Mouse (Mus musculus) forebrain, embryonic 12.5 days (tissue): ENCODE measurements at regions not wholly inside any gene's neighbourhood (a gene's known extent, or its start where the extent isn't known, plus 50 kb on each side); places are given as distances from the start of the nearest gene placed in this dataset.

Experiments used
- ATAC-seq: fragments of 200-750 bp; cut with Nextera tagmentation; 2 replicates; pipeline ENCODE4 v1.8.0; 2017; ENCODE audit warnings: moderate TSS enrichment; ENCODE audit not compliant: low FRiP score
- H3K27ac ChIP-seq: fragments of 300-500 bp; sonication (generic); 2 replicates; pipeline ENCODE4 v1.5.1; 2016; ENCODE audit warnings: mild to moderate bottlenecking
- H3K27me3 ChIP-seq: fragments of 300-500 bp; sonication (generic); 2 replicates; pipeline ENCODE4 v1.6.1; 2016; ENCODE audit warnings: mild to moderate bottlenecking
- H3K36me3 ChIP-seq: fragments of 300-500 bp; sonication (generic); replicated peaks from 2 replicates; pipeline ENCODE4 v1.6.1; 2016; ENCODE audit warnings: mild to moderate bottlenecking
- H3K4me1 ChIP-seq: fragments of 300-500 bp; sonication (generic); 2 replicates; pipeline ENCODE4 v1.6.1; 2016
- H3K4me2 ChIP-seq: fragments of 300-500 bp; sonication (generic); 2 replicates; pipeline ENCODE4 v1.6.1; 2016; ENCODE audit warnings: mild to moderate bottlenecking, moderate library complexity
- H3K4me3 ChIP-seq: fragments of 300-500 bp; sonication (generic); replicated peaks from 2 replicates; pipeline ENCODE4 v1.5.1; 2016; ENCODE audit warnings: mild to moderate bottlenecking
- H3K9ac ChIP-seq: fragments of 300-500 bp; sonication (generic); 2 replicates; pipeline ENCODE4 v1.6.1; 2016; ENCODE audit warnings: mild to moderate bottlenecking
- H3K9me3 ChIP-seq: fragments of 300-500 bp; sonication (generic); 2 replicates; pipeline ENCODE4 v1.6.1; 2016
- WGBS: fragments of 180-500 bp; shearing (Covaris S2); methylation state at CpG from one replicate; pipeline ENCODE4 v1.1.7; 2016; 5-methylcytosine and 5-hydroxymethylcytosine counted together

- H3K4me3 ChIP-seq = no peak overlapping the region
- 0 out of 2 replicates have a peak, but pooled peaks cover 9% of the 10 kb centered on the region for H3K27me3 ChIP-seq
- 85% methylated on average over 10 of the region's 10 CpGs for WGBS
- no peaks in the 10 kb centered on the region for H3K36me3 ChIP-seq
- H3K4me2 ChIP-seq = no peak overlapping the region
- no peaks in the 10 kb centered on the region for H3K4me1 ChIP-seq
- no peak overlapping the region for H3K27ac ChIP-seq
- no peak for ATAC-seq
- no peaks in the 10 kb centered on the region for H3K9me3 ChIP-seq
- H3K9ac ChIP-seq = no peak overlapping the region
These were observed 619.9 kb upstream of the Sall1 start for GRCm38 (mm10) chr8:89663859-89664258.

GRCm38 (mm10) chr8:89658998-89659944 lies 615.3 kb upstream of the Sall1 start:
- Histone ChIP-seq H3K27ac (no peak overlapping the region), H3K36me3 (no peaks in the 10 kb centered on the region), H3K27me3 (0 out of 2 replicates have a peak, but pooled peaks cover 17% of the 10 kb centered on the region), H3K9ac (no peak overlapping the region), H3K4me2 (no peak overlapping the region), H3K4me1 (peaks cover 8% of the 10 kb centered on the region; the same call in 1 of the 2 replicates), H3K4me3 (no peak overlapping the region), H3K9me3 (no peaks in the 10 kb centered on the region)
- no peak for ATAC-seq
- 30% methylated on average over 14 of the region's 14 CpGs for WGBS

- Histone ChIP-seq H3K27ac (no peak overlapping the region), H3K4me1 (peaks cover 8% of the 10 kb centered on the region; the same call in 1 of the 2 replicates), H3K4me2 (no peak overlapping the region)
These were observed 611.4 kb upstream of the Sall1 start for GRCm38 (mm10) chr8:89655369-89655768.

GRCm38 (mm10) chr8:89649207-89649890 lies 605.4 kb upstream of the Sall1 start:
- no peak overlapping the region for H3K4me3 ChIP-seq
- no peak overlapping the region for H3K27ac ChIP-seq
- H3K36me3 ChIP-seq = no peaks in the 10 kb centered on the region
- no peak for ATAC-seq
- no peak overlapping the region for H3K9ac ChIP-seq
- H3K9me3 ChIP-seq = no peaks in the 10 kb centered on the region
- no peaks in the 10 kb centered on the region for H3K27me3 ChIP-seq
- H3K4me1 ChIP-seq = no peaks in the 10 kb centered on the region; the same call in 1 of the 2 replicates
- H3K4me2 ChIP-seq = no peak overlapping the region
- 77% methylated on average over 5 of the region's 5 CpGs for WGBS

More at GRCm38 (mm10) chr8:89655369-89655768, 611.4 kb upstream of the Sall1 start:
- no peak for ATAC-seq
- Histone ChIP-seq H3K9ac (no peak overlapping the region), H3K27me3 (0 out of 2 replicates have a peak, but pooled peaks cover 17% of the 10 kb centered on the region), H3K4me3 (no peak overlapping the region), H3K9me3 (no peaks in the 10 kb centered on the region), H3K36me3 (no peaks in the 10 kb centered on the region)
- 59% methylated on average over 14 of the region's 14 CpGs for WGBS

GRCm38 (mm10) chr8:89646946-89647345 lies 603.0 kb upstream of the Sall1 start:
- no peak overlapping the region for H3K27ac ChIP-seq
- H3K9ac ChIP-seq = no peak overlapping the region
- no peak overlapping the region for H3K4me2 ChIP-seq
- H3K36me3 ChIP-seq = no peaks in the 10 kb centered on the region
- H3K9me3 ChIP-seq = no peaks in the 10 kb centered on the region
- no peak overlapping the region for H3K4me3 ChIP-seq
- no peak for ATAC-seq
- 90% methylated on average over 5 of the region's 5 CpGs for WGBS
- no peaks in the 10 kb centered on the region for H3K27me3 ChIP-seq
- no peaks in the 10 kb centered on the region; the same call in 1 of the 2 replicates for H3K4me1 ChIP-seq

- Histone ChIP-seq H3K9me3 (no peaks in the 10 kb centered on the region), H3K9ac (no peak overlapping the region), H3K4me3 (no peak overlapping the region), H3K4me1 (no peaks in the 10 kb centered on the region; the same call in 1 of the 2 replicates), H3K27me3 (no peaks in the 10 kb centered on the region), H3K27ac (no peak overlapping the region), H3K36me3 (no peaks in the 10 kb centered on the region), H3K4me2 (no peak overlapping the region)
- WGBS = 81% methylated on average over 5 of the region's 5 CpGs
- no peak for ATAC-seq
These were observed 597.4 kb upstream of the Sall1 start for GRCm38 (mm10) chr8:89641339-89641738.

- Histone ChIP-seq H3K9me3 (no peaks in the 10 kb centered on the region), H3K4me3 (no peak overlapping the region), H3K4me2 (no peak overlapping the region), H3K36me3 (no peaks in the 10 kb centered on the region), H3K27ac (no peak overlapping the region), H3K27me3 (no peaks in the 10 kb centered on the region), H3K4me1 (peaks cover 8% of the 10 kb centered on the region; the same call in 1 of the 2 replicates), H3K9ac (no peak overlapping the region)
- no peak for ATAC-seq
- WGBS = 88% methylated on average over 2 of the region's 2 CpGs
These were observed 590.9 kb upstream of the Sall1 start for GRCm38 (mm10) chr8:89634864-89635263.

GRCm38 (mm10) chr8:89632304-89632703 lies 588.3 kb upstream of the Sall1 start:
- Histone ChIP-seq H3K9ac (no peak overlapping the region), H3K27ac (no peak overlapping the region), H3K4me3 (no peak overlapping the region), H3K27me3 (no peaks in the 10 kb centered on the region), H3K9me3 (no peaks in the 10 kb centered on the region), H3K4me2 (no peak overlapping the region), H3K36me3 (no peaks in the 10 kb centered on the region), H3K4me1 (peaks cover 8% of the 10 kb centered on the region; the same call in 1 of the 2 replicates)
- 48% methylated on average over 5 of the region's 5 CpGs for WGBS
- no peak for ATAC-seq

GRCm38 (mm10) chr8:89630540-89630939 lies 586.6 kb upstream of the Sall1 start:
- WGBS = 86% methylated on average over 3 of the region's 3 CpGs
- H3K4me3 ChIP-seq = no peak overlapping the region
- H3K36me3 ChIP-seq = no peaks in the 10 kb centered on the region
- H3K27me3 ChIP-seq = no peaks in the 10 kb centered on the region
- no peaks in the 10 kb centered on the region for H3K9me3 ChIP-seq
- H3K27ac ChIP-seq = no peak overlapping the region
- peaks cover 8% of the 10 kb centered on the region; the same call in 1 of the 2 replicates for H3K4me1 ChIP-seq
- H3K9ac ChIP-seq = no peak overlapping the region
- no peak overlapping the region for H3K4me2 ChIP-seq
- no peak for ATAC-seq

- 84% methylated on average over 7 of the region's 7 CpGs for WGBS
- H3K27ac ChIP-seq = no peak overlapping the region
- no peaks in the 10 kb centered on the region for H3K9me3 ChIP-seq
- H3K27me3 ChIP-seq = no peaks in the 10 kb centered on the region
- H3K4me1 ChIP-seq = no peaks in the 10 kb centered on the region
- no peak for ATAC-seq
- H3K9ac ChIP-seq = no peak overlapping the region
- no peaks in the 10 kb centered on the region for H3K36me3 ChIP-seq
- no peak overlapping the region for H3K4me2 ChIP-seq
- no peak overlapping the region for H3K4me3 ChIP-seq
These were observed 574.1 kb upstream of the Sall1 start for GRCm38 (mm10) chr8:89618089-89618488.

GRCm38 (mm10) chr8:89615863-89616558 lies 572.0 kb upstream of the Sall1 start:
- WGBS = 71% methylated on average over 8 of the region's 8 CpGs
- H3K4me1 ChIP-seq = no peaks in the 10 kb centered on the region

GRCm38 (mm10) chr8:89609074-89609473 lies 565.1 kb upstream of the Sall1 start:
- H3K4me1 ChIP-seq = no peaks in the 10 kb centered on the region
- H3K4me2 ChIP-seq = no peak overlapping the region
- H3K9me3 ChIP-seq = no peaks in the 10 kb centered on the region
- no peaks in the 10 kb centered on the region for H3K36me3 ChIP-seq
- 72% methylated on average over 4 of the region's 4 CpGs for WGBS
- no peaks in the 10 kb centered on the region for H3K27me3 ChIP-seq
- ATAC-seq = no peak
- H3K27ac ChIP-seq = no peak overlapping the region
- H3K4me3 ChIP-seq = no peak overlapping the region
- no peak overlapping the region for H3K9ac ChIP-seq

More at GRCm38 (mm10) chr8:89615863-89616558, 572.0 kb upstream of the Sall1 start:
- H3K36me3 ChIP-seq = no peaks in the 10 kb centered on the region
- H3K9ac ChIP-seq = no peak overlapping the region
- ATAC-seq = no peak
- no peak overlapping the region for H3K4me2 ChIP-seq
- no peaks in the 10 kb centered on the region for H3K27me3 ChIP-seq
- no peak overlapping the region for H3K4me3 ChIP-seq
- no peaks in the 10 kb centered on the region for H3K9me3 ChIP-seq
- no peak overlapping the region for H3K27ac ChIP-seq
